Mouse (Mus musculus): ENCODE results near the gene Cldnd1.

DNA sequence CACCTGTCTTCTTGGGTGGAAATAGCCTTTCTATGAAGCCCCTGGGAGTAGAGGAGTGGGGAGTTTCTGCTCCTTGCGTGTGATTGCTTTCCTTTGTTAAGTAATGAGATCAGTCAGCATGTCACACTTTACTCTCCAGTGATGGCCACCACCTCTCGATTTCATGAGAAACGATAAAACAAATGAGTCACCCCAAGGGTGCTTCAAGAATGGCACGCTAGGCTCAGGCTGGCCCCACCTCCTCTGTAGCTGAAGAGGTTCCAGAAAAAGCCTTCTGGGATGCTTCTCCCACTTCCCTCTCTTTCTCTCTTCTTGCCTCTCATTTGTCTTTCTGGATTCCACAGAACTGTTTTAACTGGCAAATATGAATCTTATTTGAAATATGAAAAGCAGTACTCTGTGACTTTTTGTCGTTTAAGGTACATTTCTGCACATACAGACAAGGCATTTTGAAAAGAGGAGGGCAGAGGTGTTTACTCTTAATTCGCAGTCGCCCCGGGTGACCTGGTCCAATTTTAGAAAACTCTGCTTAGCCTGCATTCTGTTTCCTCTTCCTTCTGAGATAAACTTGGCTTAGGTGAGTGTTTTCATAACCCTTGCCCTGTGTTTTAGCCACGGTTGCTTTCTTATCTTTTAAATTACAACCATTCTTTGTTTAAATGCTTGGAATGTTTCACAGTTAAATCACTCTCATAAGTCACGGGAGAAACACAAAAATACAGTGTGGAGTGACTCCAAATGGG, 24.2 kb upstream of the Cldnd1 start:
- TF ChIP-seq GATA1 (IDR thresholded peaks at IDR 0.05; ENCODE audit: borderline replicate concordance, low read length) (no peak), FLI1 (IDR thresholded peaks at IDR 0.05; ENCODE audit: low read length) (no peak)

Measured in megakaryocyte, embryonic 14.5 days (primary cell).